Mouse (Mus musculus) layer of hippocampus, adult 11-12 months (tissue): Measurements from ENCODE around the gene Map3k4.
"Not testable (repeated sequence)": the region's sequence is repeated elsewhere in the genome, so short reads cannot be mapped to it uniquely, and the experiment has no call there.

ENCODE experiments used
- DNase-seq: peaks from one replicate; pipeline ENCODE4 v3.0.0; 2022; ENCODE audit warnings: low spot score

Gene Map3k4

GRCm38 (mm10) chr17:12307251-12308135 is 11.1 kb downstream of the Map3k4 start:
- no peak for DNase-seq

- DNase-seq, result no peak
These were observed 13.9 kb downstream of the Map3k4 start for GRCm38 (mm10) chr17:12304658-12305057.

GRCm38 (mm10) chr17:12300896-12301706 is 17.5 kb downstream of the Map3k4 start:
- DNase-seq, result no peak

GRCm38 (mm10) chr17:12300127-12300675 is 18.4 kb downstream of the Map3k4 start:
- no peak for DNase-seq

- DNase-seq, result no peak
These were observed 19.2 kb downstream of the Map3k4 start for GRCm38 (mm10) chr17:12299371-12299770.

GRCm38 (mm10) chr17:12297978-12298377 is 20.6 kb downstream of the Map3k4 start:
- DNase-seq, result no peak

GRCm38 (mm10) chr17:12297292-12297691 is 21.3 kb downstream of the Map3k4 start:
- no peak for DNase-seq

GRCm38 (mm10) chr17:12295926-12296325 is 22.7 kb downstream of the Map3k4 start:
- not testable (repeated sequence) for DNase-seq

GRCm38 (mm10) chr17:12294424-12294823 is 24.2 kb downstream of the Map3k4 start:
- no peak for DNase-seq

GRCm38 (mm10) chr17:12293571-12293970 is 25.0 kb downstream of the Map3k4 start:
- DNase-seq, result no peak

GRCm38 (mm10) chr17:12292877-12293276 is 25.7 kb downstream of the Map3k4 start:
- DNase-seq, result no peak

GRCm38 (mm10) chr17:12292356-12292755 is 26.2 kb downstream of the Map3k4 start:
- DNase-seq, result no peak

- no peak for DNase-seq
These were observed 27.4 kb downstream of the Map3k4 start for GRCm38 (mm10) chr17:12291151-12291550.

- DNase-seq, result no peak
These were observed 27.9 kb downstream of the Map3k4 start for GRCm38 (mm10) chr17:12290735-12291134.

- not testable (repeated sequence) for DNase-seq
These were observed 28.8 kb downstream of the Map3k4 start for GRCm38 (mm10) chr17:12289836-12290235.

GRCm38 (mm10) chr17:12288871-12289270 is 29.7 kb downstream of the Map3k4 start:
- DNase-seq, result no peak

GRCm38 (mm10) chr17:12279810-12280209 is 38.8 kb downstream of the Map3k4 start:
- no peak for DNase-seq

GRCm38 (mm10) chr17:12278073-12278472 is 40.5 kb downstream of the Map3k4 start:
- DNase-seq, result no peak

GRCm38 (mm10) chr17:12277297-12277696 is 41.3 kb downstream of the Map3k4 start:
- no peak for DNase-seq

GRCm38 (mm10) chr17:12276496-12277200 is 41.9 kb downstream of the Map3k4 start:
- no peak for DNase-seq

- no peak for DNase-seq
These were observed 42.8 kb downstream of the Map3k4 start for GRCm38 (mm10) chr17:12275756-12276155.

- no peak for DNase-seq
These were observed 45.6 kb downstream of the Map3k4 start for GRCm38 (mm10) chr17:12273032-12273431.
